Mouse (Mus musculus): Measurements from ENCODE around the gene Egflam. TPM values are rescaled to one million over a fixed set of nuclear protein-coding genes. Genes with fewer than 3 reads are reported as not detected.

Gene Egflam
- polyA plus RNA-seq, 1 experiment from 2014 or later, result 12.3 TPM

- Histone ChIP-seq H3K9me3 (replicated peaks) (no peaks in the 10 kb centered on the region), H3K4me1 (no peaks in the 10 kb centered on the region), H3K36me3 (no peaks in the 10 kb centered on the region), H3K9ac (replicated peaks) (no peak overlapping the region), H3K4me2 (no peak overlapping the region), H3K4me3 (replicated peaks) (no peak overlapping the region), H3K27me3 (replicated peaks) (no peaks in the 10 kb centered on the region), H3K27ac (replicated peaks) (no peak overlapping the region)
- no peak for ATAC-seq (ENCODE audit: low FRiP score)
- WGBS, result 65% methylated on average over 5 of the region's 5 CpGs
Measured at GRCm38 (mm10) chr15:7340703-7341309, 57.4 kb downstream of the Egflam start.

GRCm38 (mm10) chr15:7334517-7335298 lies 63.5 kb downstream of the Egflam start:
- no peak overlapping the region for H3K9ac ChIP-seq (replicated peaks)
- no peak overlapping the region for H3K4me2 ChIP-seq
- ATAC-seq (ENCODE audit: low FRiP score), result no peak
- H3K27ac ChIP-seq (replicated peaks), result no peak overlapping the region
- H3K36me3 ChIP-seq, result no peaks in the 10 kb centered on the region
- H3K9me3 ChIP-seq (replicated peaks), result no peaks in the 10 kb centered on the region
- H3K27me3 ChIP-seq (replicated peaks), result no peaks in the 10 kb centered on the region
- 85% methylated on average over 11 of the region's 11 CpGs for WGBS
- no peak overlapping the region for H3K4me3 ChIP-seq (replicated peaks)
- H3K4me1 ChIP-seq, result no peaks in the 10 kb centered on the region

GRCm38 (mm10) chr15:7332875-7333274 lies 65.3 kb downstream of the Egflam start:
- Histone ChIP-seq H3K9ac (replicated peaks) (no peak overlapping the region), H3K4me3 (replicated peaks) (no peak overlapping the region)
- 97% methylated on average over 1 of the region's 1 CpGs for WGBS

GRCm38 (mm10) chr15:7322599-7323311 lies 75.4 kb downstream of the Egflam start:
- H3K9me3 ChIP-seq (replicated peaks), result no peaks in the 10 kb centered on the region
- no peak for ATAC-seq (ENCODE audit: low FRiP score)
- WGBS, result 92% methylated on average over 2 of the region's 2 CpGs
- no peak overlapping the region for H3K9ac ChIP-seq (replicated peaks)
- H3K36me3 ChIP-seq, result no peaks in the 10 kb centered on the region
- no peaks in the 10 kb centered on the region for H3K27me3 ChIP-seq (replicated peaks)
- H3K4me2 ChIP-seq, result no peak overlapping the region
- no peaks in the 10 kb centered on the region for H3K4me1 ChIP-seq
- H3K4me3 ChIP-seq (replicated peaks), result no peak overlapping the region
- H3K27ac ChIP-seq (replicated peaks), result no peak overlapping the region

More at GRCm38 (mm10) chr15:7332875-7333274, 65.3 kb downstream of the Egflam start:
- no peaks in the 10 kb centered on the region for H3K36me3 ChIP-seq
- H3K4me2 ChIP-seq, result no peak overlapping the region
- no peaks in the 10 kb centered on the region for H3K4me1 ChIP-seq
- no peaks in the 10 kb centered on the region for H3K9me3 ChIP-seq (replicated peaks)
- no peak overlapping the region for H3K27ac ChIP-seq (replicated peaks)
- ATAC-seq (ENCODE audit: low FRiP score), result no peak
- H3K27me3 ChIP-seq (replicated peaks), result no peaks in the 10 kb centered on the region

- ATAC-seq (ENCODE audit: low FRiP score), result no peak
- Histone ChIP-seq H3K36me3 (no peaks in the 10 kb centered on the region), H3K4me3 (replicated peaks) (no peak overlapping the region), H3K4me1 (no peaks in the 10 kb centered on the region), H3K9me3 (replicated peaks) (no peaks in the 10 kb centered on the region), H3K4me2 (no peak overlapping the region), H3K9ac (replicated peaks) (no peak overlapping the region), H3K27me3 (replicated peaks) (no peaks in the 10 kb centered on the region), H3K27ac (replicated peaks) (no peak overlapping the region)
- 31% methylated on average over 4 of the region's 4 CpGs for WGBS
Measured at GRCm38 (mm10) chr15:7320901-7321300, 77.3 kb downstream of the Egflam start.

- Histone ChIP-seq H3K4me1 (no peaks in the 10 kb centered on the region), H3K27me3 (replicated peaks) (no peaks in the 10 kb centered on the region), H3K9ac (replicated peaks) (no peak overlapping the region), H3K4me2 (no peak overlapping the region), H3K27ac (replicated peaks) (no peak overlapping the region), H3K36me3 (no peaks in the 10 kb centered on the region), H3K9me3 (replicated peaks) (no peaks in the 10 kb centered on the region), H3K4me3 (replicated peaks) (no peak overlapping the region)
- no peak for ATAC-seq (ENCODE audit: low FRiP score)
- 86% methylated on average over 9 of the region's 9 CpGs for WGBS
Measured at GRCm38 (mm10) chr15:7315539-7315938, 82.7 kb downstream of the Egflam start.

GRCm38 (mm10) chr15:7308711-7309110 lies 89.5 kb downstream of the Egflam start:
- ATAC-seq (ENCODE audit: low FRiP score), result no peak
- Histone ChIP-seq H3K4me2 (no peak overlapping the region), H3K4me3 (replicated peaks) (no peak overlapping the region), H3K9me3 (replicated peaks) (no peaks in the 10 kb centered on the region), H3K36me3 (no peaks in the 10 kb centered on the region), H3K27me3 (replicated peaks) (no peaks in the 10 kb centered on the region), H3K9ac (replicated peaks) (no peak overlapping the region), H3K27ac (replicated peaks) (no peak overlapping the region), H3K4me1 (no peaks in the 10 kb centered on the region)
- WGBS, result 83% methylated on average over 4 of the region's 4 CpGs

DNA sequence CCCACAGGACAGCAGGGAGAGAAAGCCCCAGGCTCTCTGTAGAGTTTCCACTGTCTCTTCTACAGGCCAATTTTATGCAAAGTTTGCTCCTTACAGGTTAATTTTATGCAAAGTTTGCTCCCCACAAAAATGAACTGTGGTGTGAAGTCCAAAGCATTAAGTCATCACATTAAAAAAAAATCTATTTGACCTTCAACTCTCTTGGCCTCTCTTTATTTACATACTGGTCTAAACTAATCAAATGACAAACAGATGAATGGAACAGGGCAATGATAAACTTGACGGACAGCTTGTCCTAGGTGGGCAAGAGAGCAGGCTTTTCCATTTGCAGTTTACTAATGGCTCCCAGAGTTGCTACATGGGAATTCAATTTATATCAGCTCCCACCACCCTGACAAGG lies 98.3 kb downstream of the Egflam start:
- no peak for ATAC-seq (ENCODE audit: low FRiP score)
- H3K4me1 ChIP-seq, result no peaks in the 10 kb centered on the region
- H3K27me3 ChIP-seq (replicated peaks), result no peaks in the 10 kb centered on the region
- no peak overlapping the region for H3K4me2 ChIP-seq
- no peaks in the 10 kb centered on the region for H3K9me3 ChIP-seq (replicated peaks)
- no peak overlapping the region for H3K4me3 ChIP-seq (replicated peaks)
- WGBS, result 98% methylated on average over 1 of the region's 1 CpGs
- no peak overlapping the region for H3K9ac ChIP-seq (replicated peaks)
- no peaks in the 10 kb centered on the region for H3K36me3 ChIP-seq
- no peak overlapping the region for H3K27ac ChIP-seq (replicated peaks)

DNA sequence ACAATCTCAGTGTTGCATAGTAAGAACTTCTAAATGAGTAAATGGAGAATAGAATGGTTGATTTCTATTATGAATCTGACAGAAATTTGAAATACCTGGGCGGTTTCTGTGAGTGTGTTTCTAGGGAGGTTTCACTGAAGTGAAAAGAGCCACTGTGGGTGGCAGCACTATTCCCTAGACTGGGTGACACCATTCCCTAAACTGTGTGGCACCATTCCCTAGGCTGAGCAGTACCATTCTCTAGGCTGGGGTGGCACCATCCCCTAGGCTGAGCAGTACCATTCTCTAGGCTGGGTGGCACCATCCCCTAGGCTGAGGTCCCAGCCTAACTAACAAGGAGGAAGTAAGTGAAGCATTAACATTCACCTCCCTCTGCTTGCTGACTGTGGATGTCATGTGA lies 103.0 kb downstream of the Egflam start:
- no peak for ATAC-seq (ENCODE audit: low FRiP score)
- Histone ChIP-seq H3K9ac (replicated peaks) (no peak overlapping the region), H3K4me2 (no peak overlapping the region), H3K27me3 (replicated peaks) (no peaks in the 10 kb centered on the region), H3K4me1 (no peaks in the 10 kb centered on the region), H3K4me3 (replicated peaks) (no peak overlapping the region), H3K27ac (replicated peaks) (no peak overlapping the region), H3K36me3 (no peaks in the 10 kb centered on the region), H3K9me3 (replicated peaks) (no peaks in the 10 kb centered on the region)
- 97% methylated on average over 1 of the region's 1 CpGs for WGBS

DNA sequence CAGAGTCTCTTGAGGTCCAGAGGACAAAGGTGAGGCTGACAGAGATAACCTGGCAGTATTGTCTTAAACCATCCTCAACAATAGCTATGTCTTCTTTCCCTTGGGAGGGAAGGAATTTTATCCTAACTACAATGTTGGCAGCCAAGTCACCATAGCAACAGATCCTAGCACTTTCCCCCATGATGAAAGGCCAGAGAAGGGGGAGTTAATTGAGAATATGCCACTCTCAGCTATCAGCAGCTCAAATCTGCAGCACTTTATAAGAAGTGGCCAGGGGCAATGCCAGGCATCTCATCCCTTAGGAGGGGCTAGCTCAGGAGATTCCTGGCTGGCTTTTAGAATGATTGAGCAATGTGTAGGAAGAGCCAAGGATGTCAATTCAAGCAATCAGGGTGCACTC lies 105.3 kb downstream of the Egflam start:
- H3K4me2 ChIP-seq, result no peak overlapping the region
- ATAC-seq (ENCODE audit: low FRiP score), result no peak

GRCm38 (mm10) chr15:7290003-7290402 lies 108.2 kb downstream of the Egflam start:
- H3K4me1 ChIP-seq, result no peaks in the 10 kb centered on the region
- no peak overlapping the region for H3K27ac ChIP-seq (replicated peaks)
- no peaks in the 10 kb centered on the region for H3K9me3 ChIP-seq (replicated peaks)
- 75% methylated on average over 4 of the region's 4 CpGs for WGBS
- no peak overlapping the region for H3K9ac ChIP-seq (replicated peaks)
- no peak for ATAC-seq (ENCODE audit: low FRiP score)
- no peak overlapping the region for H3K4me2 ChIP-seq
- H3K27me3 ChIP-seq (replicated peaks), result no peaks in the 10 kb centered on the region
- H3K36me3 ChIP-seq, result no peaks in the 10 kb centered on the region
- H3K4me3 ChIP-seq (replicated peaks), result no peak overlapping the region

More for the DNA sequence above, 105.3 kb downstream of the Egflam start:
- no peaks in the 10 kb centered on the region for H3K27me3 ChIP-seq (replicated peaks)
- no peak overlapping the region for H3K27ac ChIP-seq (replicated peaks)
- no peaks in the 10 kb centered on the region for H3K36me3 ChIP-seq
- H3K9me3 ChIP-seq (replicated peaks), result no peaks in the 10 kb centered on the region
- H3K4me3 ChIP-seq (replicated peaks), result no peak overlapping the region
- H3K4me1 ChIP-seq, result no peaks in the 10 kb centered on the region
- no peak overlapping the region for H3K9ac ChIP-seq (replicated peaks)

GRCm38 (mm10) chr15:7289516-7289915 lies 108.7 kb downstream of the Egflam start:
- H3K4me2 ChIP-seq, result no peak overlapping the region
- 0 out of 2 replicates have a peak overlapping the region, but pooled peaks have one; percentile 43 for H3K27ac ChIP-seq (replicated peaks)
- H3K4me1 ChIP-seq, result no peaks in the 10 kb centered on the region
- ATAC-seq (ENCODE audit: low FRiP score), result no peak
- no peaks in the 10 kb centered on the region for H3K9me3 ChIP-seq (replicated peaks)
- WGBS, result 82% methylated on average over 14 of the region's 14 CpGs
- H3K4me3 ChIP-seq (replicated peaks), result no peak overlapping the region
- H3K27me3 ChIP-seq (replicated peaks), result no peaks in the 10 kb centered on the region
- H3K9ac ChIP-seq (replicated peaks), result no peak overlapping the region
- H3K36me3 ChIP-seq, result no peaks in the 10 kb centered on the region
